Mouse (Mus musculus) macrophage (primary cell): Measurements from ENCODE around the gene Lamtor5. TPM values are rescaled to one million over a fixed set of nuclear protein-coding genes. Genes with fewer than 3 reads are reported as not detected.
"Not testable (repeated sequence)": the region's sequence is repeated elsewhere in the genome, so short reads cannot be mapped to it uniquely, and the experiment has no call there.

Experiments
- H3K27ac ChIP-seq: fragments of 350-480 bp; formaldehyde crosslinking; 2 replicates; pipeline ENCODE4 v1.9.0; 2021
- H3K36me3 ChIP-seq: fragments of 350-480 bp; formaldehyde crosslinking; 2 replicates; pipeline ENCODE4 v1.9.0; 2021; ENCODE audit errors: inconsistent target
- H3K4me3 ChIP-seq: fragments of 350-480 bp; formaldehyde crosslinking; 2 replicates; pipeline ENCODE4 v1.9.0; 2021; ENCODE audit errors: inconsistent target
- H3K79me2 ChIP-seq: fragments of 350-480 bp; formaldehyde crosslinking; 2 replicates; pipeline ENCODE4 v1.9.0; 2021; ENCODE audit errors: inconsistent target
- WGBS: methylation state at CpG from one replicate; pipeline ENCODE4 v1.1.7; 2026; ENCODE audit warnings: inconsistent platforms; ENCODE audit not compliant: missing documents; 5-methylcytosine and 5-hydroxymethylcytosine counted together
- polyA plus RNA-seq: library from polyadenylated mRNA; stranded (reverse); fragments of 250-400 nt; gene quantifications from 3 replicates; pipeline ENCODE4 v1.2.4, GENCODE M21; 2018; ENCODE audit warnings: inconsistent platforms

The Lamtor5 gene
- polyA plus RNA-seq, 1 experiment from 2014 or later, result 134 TPM

DNA sequence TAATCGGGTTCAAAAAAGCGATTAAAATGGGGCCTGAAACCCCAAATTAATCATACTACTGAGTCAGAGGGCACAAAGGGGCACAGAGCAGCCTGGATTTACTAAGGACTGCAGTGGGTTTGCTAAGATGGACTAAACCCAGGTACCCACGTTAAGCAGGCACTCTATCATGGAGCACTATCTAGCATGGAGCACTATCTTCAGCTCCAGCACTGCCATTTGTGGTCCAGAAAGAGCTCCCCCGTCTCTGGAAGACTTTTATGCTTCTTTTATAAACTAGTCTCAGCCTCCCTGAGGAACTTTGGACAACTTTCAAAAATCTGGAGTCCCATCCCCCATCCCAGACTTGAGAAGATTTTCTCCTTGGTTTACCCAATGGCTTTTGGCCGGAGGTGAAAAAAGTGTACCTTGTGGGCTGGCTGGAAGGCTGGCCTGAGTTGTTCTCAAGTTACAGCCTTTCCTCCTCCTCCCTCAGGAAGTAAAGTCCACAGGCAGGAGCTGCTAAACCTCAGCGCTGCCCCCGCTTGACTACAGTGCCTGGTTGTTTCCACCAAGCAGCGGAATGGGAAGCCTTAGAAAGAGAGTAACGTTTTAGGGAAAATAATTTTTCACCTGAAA, 12.2 kb downstream of the Lamtor5 start, which contains the start of gene Slc16a4:
Slc16a4 (plus strand) TSS at position 467 of the 618 bp plus-strand sequence.
- Histone ChIP-seq H3K79me2 (no peaks in the 10 kb centered on the region), H3K36me3 (no peaks in the 10 kb centered on the region), H3K4me3 (no peak within 1 kb of the TSS), H3K27ac (no peak within 1 kb of the TSS)
- WGBS, result 51% methylated on average over 9 of the region's 9 CpGs

DNA sequence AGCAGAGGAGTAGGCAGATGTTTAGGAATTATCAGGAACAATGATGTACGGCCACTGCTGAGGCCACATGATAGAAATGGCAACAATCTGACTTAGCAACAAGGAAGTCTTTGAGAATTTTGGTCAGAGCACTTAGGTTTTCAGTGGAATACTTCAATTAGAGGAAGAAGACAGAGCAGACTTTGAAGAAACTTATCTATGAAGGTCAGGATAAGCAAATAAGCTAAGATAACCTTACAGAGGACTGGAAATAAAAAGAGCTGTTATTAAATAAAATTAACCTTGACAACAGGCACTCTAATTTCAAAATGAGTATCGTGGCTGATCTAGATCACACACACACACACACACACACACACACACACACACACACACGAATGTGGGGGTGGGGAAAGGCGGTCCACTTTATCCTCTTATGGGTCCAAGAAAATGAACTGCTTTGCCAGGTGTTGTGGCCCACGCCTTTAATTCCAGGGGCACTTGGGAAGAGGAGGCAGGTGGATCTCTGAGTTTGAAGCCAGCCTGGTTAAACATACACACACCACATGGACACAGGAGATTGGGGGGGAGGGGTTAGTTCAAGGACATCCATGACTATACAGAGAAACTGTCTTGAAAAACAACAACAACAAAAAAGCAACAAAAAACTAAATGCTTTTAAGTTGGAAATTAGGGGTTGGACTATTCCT, 17.2 kb downstream of the Lamtor5 start:
- Histone ChIP-seq H3K4me3 (no peak overlapping the region), H3K79me2 (no peaks in the 10 kb centered on the region), H3K36me3 (no peaks in the 10 kb centered on the region), H3K27ac (no peak overlapping the region)
- WGBS, result 81% methylated on average over 2 of the region's 5 CpGs

DNA sequence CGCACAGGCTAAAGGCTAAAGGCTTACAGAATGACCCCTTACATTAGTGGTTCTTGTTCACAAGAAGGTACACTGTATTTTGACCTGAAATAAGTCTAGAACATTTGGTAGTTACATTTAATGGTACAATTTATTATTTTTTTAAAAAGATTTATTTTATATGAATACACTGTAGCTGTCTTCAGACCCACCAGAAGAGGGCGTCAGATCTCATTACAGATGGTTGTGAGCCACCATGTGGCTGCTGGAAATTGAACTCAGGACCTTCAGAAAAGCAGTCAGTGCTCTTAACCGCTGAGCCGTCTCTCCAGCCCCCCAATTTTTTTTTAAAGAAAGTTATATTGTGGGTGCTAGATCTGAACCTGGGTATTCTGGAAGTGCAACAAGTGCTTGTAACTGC, 18.3 kb downstream of the Lamtor5 start:
- H3K36me3 ChIP-seq, H3K27ac ChIP-seq, H3K79me2 ChIP-seq, H3K4me3 ChIP-seq: not testable (repeated sequence)
- 93% methylated on average over 4 of the region's 4 CpGs for WGBS

DNA sequence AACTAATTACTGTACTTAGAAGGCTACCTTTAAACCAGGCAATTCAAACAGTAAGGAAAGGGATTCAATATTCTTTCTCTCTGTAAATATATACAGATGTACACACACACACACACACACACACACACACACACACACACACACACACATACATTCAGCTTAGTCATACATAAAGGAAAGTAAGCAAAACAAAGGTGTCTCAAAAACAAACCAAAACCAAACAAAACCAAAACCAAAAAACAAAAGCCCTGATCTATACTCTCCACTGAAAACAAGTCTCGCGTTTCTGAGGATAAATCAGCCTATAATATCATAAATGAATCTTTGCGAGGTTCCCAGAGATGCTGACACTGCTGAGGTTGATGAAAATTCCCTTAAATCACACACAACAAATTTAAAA, 38.7 kb downstream of the Lamtor5 start:
- WGBS, result 89% methylated on average over 3 of the region's 3 CpGs
- no peak overlapping the region for H3K4me3 ChIP-seq
- peaks cover 100% of the 10 kb centered on the region for H3K79me2 ChIP-seq
- no peaks in the 10 kb centered on the region for H3K36me3 ChIP-seq
- no peak overlapping the region for H3K27ac ChIP-seq

DNA sequence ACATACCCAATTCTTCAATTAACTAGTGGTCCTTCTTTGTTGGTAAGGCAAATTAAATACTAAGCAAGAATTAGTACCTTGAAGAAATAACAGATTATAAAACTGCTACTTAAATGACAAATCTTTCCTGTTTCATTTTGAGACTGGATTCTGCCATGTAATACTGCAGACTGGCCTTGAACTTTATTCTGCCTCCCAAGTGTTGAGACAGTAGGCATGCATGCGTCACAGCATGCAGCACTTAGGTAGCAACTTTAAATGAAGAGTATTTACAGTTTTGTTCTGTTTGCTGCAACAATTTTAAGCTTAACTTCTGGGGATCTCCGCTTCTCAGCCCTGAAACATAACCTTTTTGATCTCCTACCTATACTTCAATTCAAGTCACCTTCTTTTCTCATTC, 42.5 kb downstream of the Lamtor5 start:
- WGBS, result 96% methylated on average over 2 of the region's 2 CpGs
- H3K79me2 ChIP-seq, result peaks cover 100% of the 10 kb centered on the region
- H3K36me3 ChIP-seq, result peaks cover 11% of the 10 kb centered on the region; the same call in 1 of the 2 replicates
- no peak overlapping the region for H3K27ac ChIP-seq
- H3K4me3 ChIP-seq, result no peak overlapping the region

DNA sequence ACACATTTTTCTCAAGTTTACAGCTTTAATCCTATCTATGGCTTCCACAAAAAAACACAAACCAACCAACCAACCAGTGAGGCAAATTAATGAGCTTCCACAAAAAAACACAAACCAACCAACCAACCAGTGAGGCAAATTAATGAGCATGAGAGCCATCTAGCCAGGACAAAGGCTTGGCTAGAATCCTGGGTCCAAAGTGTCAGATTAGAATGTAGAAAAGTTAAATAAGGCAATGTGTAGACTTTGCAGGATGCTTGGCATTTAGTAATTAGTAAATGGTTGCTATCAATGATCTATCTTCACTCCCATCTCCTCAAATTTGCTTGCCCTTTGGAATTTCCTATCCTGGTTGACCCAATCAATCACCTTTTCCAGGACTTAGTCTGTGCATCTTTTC, 43.1 kb downstream of the Lamtor5 start:
- Histone ChIP-seq H3K4me3 (no peak overlapping the region), H3K36me3 (peaks cover 11% of the 10 kb centered on the region; the same call in 1 of the 2 replicates), H3K79me2 (peaks cover 100% of the 10 kb centered on the region), H3K27ac (no peak overlapping the region)

DNA sequence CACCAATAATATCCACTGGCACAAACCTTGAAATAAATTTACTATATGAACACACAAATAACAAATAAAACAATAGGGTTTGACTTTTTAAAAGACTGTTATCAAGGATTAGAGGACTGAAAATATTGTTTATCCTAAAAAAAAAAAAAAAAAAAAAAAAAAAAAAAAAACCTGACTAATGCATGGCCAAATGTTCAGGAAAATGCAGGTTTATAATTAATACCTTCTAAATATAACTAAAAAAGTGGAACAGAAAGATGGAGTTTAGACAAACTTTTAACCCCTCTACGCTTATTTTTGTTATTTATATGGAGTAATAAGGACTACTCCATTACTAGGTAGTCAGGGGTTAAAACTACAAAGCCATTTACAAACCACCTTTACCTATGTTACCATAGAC, 47.8 kb downstream of the Lamtor5 start:
- Histone ChIP-seq H3K27ac (no peak overlapping the region), H3K4me3 (no peak overlapping the region), H3K79me2 (peaks cover 100% of the 10 kb centered on the region), H3K36me3 (peaks cover 18% of the 10 kb centered on the region; the same call in 1 of the 2 replicates)
- WGBS, result 100% methylated on average over 1 of the region's 1 CpGs

DNA sequence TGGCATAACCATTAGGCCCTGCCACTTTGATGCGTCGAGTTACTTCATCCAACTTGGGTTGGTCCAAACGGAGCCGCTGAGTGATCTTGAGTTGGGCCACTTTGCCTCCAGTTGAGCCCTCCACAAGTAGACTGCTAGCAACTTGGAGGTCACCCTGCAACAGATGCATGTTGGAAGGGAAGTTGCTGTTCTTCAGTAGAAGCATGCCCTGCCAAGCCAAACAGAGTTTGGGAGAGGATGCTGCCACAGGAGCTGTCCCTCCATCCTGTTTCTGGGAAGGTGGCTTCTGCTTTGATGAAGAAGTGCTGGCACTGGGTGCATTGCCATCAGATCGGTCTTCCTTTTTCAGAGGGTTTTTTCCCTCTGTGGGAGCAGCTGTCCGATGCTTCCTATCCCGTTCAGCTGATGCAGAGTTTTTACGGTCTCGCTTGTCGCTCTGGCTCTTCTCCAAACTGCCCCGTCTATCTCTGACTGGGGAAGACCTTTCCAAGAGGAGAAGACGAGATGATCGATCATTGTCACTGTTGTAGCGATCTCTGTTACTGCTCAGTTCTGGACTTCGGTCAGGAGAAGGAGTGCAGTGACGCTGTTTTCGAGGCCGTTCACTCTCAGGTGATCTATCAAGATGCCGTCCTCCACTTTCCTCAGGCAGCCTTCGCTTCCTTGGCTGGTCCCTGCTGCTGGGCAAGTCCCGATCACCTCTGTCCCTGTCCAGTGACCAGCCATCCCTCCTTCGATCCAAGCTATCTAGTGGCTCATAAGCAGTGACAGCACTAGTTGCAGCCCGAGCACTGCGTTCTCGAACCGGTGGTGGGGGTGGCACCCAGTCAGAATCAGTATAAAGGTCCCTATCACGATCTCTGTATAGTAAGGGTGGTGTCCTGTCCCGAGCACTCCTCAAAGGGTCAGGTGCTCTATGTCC, 52.1 kb downstream of the Lamtor5 start:
- Histone ChIP-seq H3K79me2 (peaks cover 70% of the 10 kb centered on the region), H3K36me3 (0 out of 2 replicates have a peak, but pooled peaks cover 7% of the 10 kb centered on the region), H3K4me3 (no peak overlapping the region), H3K27ac (no peak overlapping the region)
- WGBS, result 94% methylated on average over 28 of the region's 28 CpGs

DNA sequence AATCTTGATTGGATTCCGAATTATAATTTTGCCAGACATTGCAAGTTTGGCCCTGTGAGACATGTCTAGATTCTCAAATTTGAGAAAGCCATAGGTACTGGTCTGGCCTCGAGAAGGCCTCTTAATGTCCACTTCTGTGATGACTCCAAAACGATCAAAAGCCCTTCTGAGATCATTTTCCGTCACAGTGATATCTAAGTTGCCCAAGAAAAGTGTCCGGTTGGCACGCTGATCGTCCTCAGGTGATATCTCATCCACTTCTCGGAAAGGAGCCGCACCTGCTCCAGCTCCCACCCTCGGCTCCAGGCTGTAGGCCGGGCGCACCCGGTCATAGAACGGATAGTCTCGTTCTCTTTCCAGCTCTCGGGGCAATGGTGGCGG, 53.1 kb downstream of the Lamtor5 start:
- WGBS, result 44% methylated on average over 17 of the region's 17 CpGs
- peaks cover 61% of the 10 kb centered on the region for H3K79me2 ChIP-seq
- peak overlapping the region; percentile 91; the same call in 1 of the 2 replicates for H3K27ac ChIP-seq
- H3K36me3 ChIP-seq, result 0 out of 2 replicates have a peak, but pooled peaks cover 7% of the 10 kb centered on the region
- peak overlapping the region; percentile 50 for H3K4me3 ChIP-seq

DNA sequence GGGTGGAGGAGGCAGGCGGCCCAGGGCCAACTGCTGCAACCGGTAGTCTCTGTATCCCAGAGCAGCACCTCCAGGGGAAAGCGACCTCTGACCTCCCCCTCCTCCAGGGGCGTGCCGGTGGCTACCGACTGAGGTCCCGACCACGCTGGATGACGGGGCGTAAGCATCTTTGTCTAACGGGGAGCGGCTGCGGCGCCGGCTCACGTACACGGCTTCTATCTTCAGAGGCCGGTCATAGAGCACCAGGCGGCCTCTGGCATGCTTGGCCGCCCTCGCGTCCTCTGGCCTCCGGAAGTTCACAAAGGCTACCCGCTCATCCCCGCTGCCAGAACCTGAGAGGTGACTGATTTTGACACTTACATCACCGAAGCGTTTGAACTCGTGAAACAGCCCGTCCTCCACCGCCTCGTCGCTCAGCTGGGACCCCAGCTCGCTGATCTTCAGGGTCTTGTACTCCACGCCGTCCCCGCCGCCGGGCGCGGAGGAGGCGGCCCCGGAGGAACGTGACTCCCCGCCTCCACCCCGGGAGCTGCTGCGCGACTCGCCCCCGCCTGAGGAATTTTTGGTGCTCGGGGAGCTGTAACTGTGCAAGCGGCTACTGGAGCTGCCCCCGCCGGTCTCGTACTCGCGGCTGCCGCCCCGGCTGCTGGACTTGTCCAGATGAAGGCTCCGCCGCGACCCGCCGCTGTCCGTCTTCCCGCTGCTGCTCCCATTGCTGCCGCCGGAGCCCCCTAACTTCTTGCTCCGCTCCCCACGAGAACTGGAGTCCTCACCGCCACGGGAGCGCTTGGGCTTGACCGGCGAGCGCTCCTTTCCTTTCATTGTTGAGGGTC, 53.7 kb downstream of the Lamtor5 start:
- Histone ChIP-seq H3K4me3 (peak overlapping the region; percentile 50), H3K27ac (peak overlapping the region; percentile 91), H3K79me2 (peaks cover 55% of the 10 kb centered on the region), H3K36me3 (0 out of 2 replicates have a peak, but pooled peaks cover 7% of the 10 kb centered on the region)
- WGBS, result under 1% methylated on average over 75 of the region's 75 CpGs

DNA sequence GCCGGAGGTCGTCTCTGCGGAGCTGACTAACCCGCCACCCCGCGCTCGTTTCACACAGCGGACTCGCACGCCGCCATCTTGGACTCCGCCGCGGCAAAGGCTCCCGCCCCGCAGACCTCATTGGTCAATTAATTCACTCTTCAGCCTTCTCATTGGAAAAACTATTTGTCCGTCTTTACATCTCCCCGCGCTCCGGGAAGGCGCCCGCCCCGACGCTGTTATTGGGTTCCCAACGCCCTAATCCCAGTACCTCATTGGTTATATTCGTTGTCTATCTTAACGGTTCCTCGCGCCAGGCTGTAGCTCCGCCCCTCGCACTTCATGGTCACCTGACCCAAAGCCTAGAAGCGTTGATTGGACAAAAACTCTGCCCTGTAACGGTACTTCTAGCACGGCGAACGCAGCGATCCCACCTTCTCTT, 54.3 kb downstream of the Lamtor5 start:
- WGBS, result 0% methylated on average over 34 of the region's 37 CpGs
- H3K36me3 ChIP-seq, result 0 out of 2 replicates have a peak, but pooled peaks cover 7% of the 10 kb centered on the region
- peaks cover 48% of the 10 kb centered on the region for H3K79me2 ChIP-seq
- H3K27ac ChIP-seq, result peak overlapping the region; percentile 91
- H3K4me3 ChIP-seq, result peak overlapping the region; percentile 50
